16 mouse cellular contexts compared by ENCODE assay signal in genomic region chr6:127823718-127824117, GRCm38 (mm10). TPM values are rescaled to one million over a fixed set of nuclear protein-coding genes. Genes with fewer than 3 reads are reported as not detected.
"Had no signal": no experiment of that assay in that cellular context is flagged by ENCODE, and none has a peak within 500 bp of the region (broad histone marks: within the 10 kb centered on the region; RNA-seq: fewer than 3 reads in every experiment).

No protein-coding gene starts in this region.

- ATAC-seq: midbrain, embryonic 13.5 days had no signal

- H3K27ac ChIP-seq: layer of hippocampus, adult 2 months; limb, embryonic 13.5 days; midbrain, embryonic 13.5 days had no signal

- H3K36me3 ChIP-seq: limb, embryonic 13.5 days; midbrain, embryonic 13.5 days had no signal

- H3K9me3 ChIP-seq: limb, embryonic 13.5 days; midbrain, embryonic 13.5 days had no signal

- DNase-seq: kidney, adult 18-20 months; kidney, postnatal 10 days; kidney, postnatal 4 days; left cerebral cortex, postnatal 4 days; lung, adult 18-20 months; lung, postnatal 36 days; right cerebral cortex, postnatal 14 days; thymus, adult 18-20 months; thymus, postnatal 25 days had no signal

- H3K9ac ChIP-seq: limb, embryonic 13.5 days; midbrain, embryonic 13.5 days had no signal

- H3K4me2 ChIP-seq: limb, embryonic 13.5 days; midbrain, embryonic 13.5 days had no signal

- H3K27me3 ChIP-seq: limb, embryonic 13.5 days; midbrain, embryonic 13.5 days had no signal

- H3K4me3 ChIP-seq: layer of hippocampus, adult 2 months; limb, embryonic 13.5 days; midbrain, embryonic 13.5 days had no signal

RNA-seq across cellular contexts. Expression of gene Prmt8, which starts 54.4 kb away (rescaled TPM):
- total RNA-seq: megakaryocyte progenitor cell, adult 5-6 weeks had no signal
- polyA plus RNA-seq: kidney, embryonic 14.5 days; lung, embryonic 16.5 days; spleen, adult 2 months had no signal
